Mouse (Mus musculus): ENCODE measurements around the gene Rusc2. TPM values are rescaled to one million over a fixed set of nuclear protein-coding genes. Genes with fewer than 3 reads are reported as not detected.

Gene Rusc2
- 0.16 TPM for polyA plus RNA-seq (2014; fragmentation: Illumina TruSeq; extraction: RNeasy Lipid Tissue Mini Kit (QIAGEN cat#74804); ENCODE audit: low read depth, low replicate concordance)

DNA sequence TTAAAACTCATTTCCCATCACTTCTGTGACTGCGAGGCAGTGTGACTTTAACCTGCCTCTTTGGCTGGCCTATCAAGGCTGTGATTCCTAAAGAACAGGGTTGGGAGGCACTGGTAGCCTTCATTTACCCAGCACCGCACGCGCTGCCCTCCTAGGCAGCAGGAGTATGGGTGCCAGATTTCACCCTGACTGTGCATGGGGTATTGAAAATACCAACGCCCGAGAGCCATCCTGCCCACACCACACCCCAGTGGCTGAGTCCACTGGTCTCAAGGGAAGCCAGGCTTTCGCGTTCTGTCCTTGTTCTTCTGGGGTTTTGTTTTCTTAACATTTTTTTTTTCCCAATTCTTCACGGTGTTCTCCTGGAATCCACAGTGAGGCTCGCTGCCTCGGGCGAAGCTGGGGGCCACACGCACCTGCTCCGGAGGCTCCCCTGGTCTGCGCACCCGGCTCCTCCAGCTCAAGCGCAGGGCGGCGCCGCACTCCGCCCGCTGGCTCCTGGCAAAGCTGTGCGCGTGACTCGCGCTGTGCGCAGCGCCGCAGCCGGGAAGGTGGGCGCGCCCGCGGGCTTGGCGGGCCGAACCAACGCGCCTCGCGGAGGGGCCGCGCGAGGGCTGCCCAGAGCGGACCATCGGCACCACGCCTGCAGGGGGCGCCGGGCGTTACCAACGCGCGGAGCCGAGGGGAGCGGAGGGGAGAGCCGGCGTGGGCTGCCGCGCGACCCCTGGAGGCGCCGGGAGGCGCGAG is at the start of gene Rusc2:
Gene Rusc2 (plus strand): TSS at position 572 of the 747 bp plus-strand sequence.

GRCm38 (mm10) chr4:43428946-43429345 is 47.2 kb downstream of the Rusc2 start, which contains the start of gene Fam166b:
TSS of gene Fam166b (minus strand) at chr4:43429134.

GRCm38 (mm10) chr4:43441639-43442038 is 59.9 kb downstream of the Rusc2 start, which contains the start of gene Tesk1:
TSS of gene Tesk1 (plus strand) at chr4:43441939.

GRCm38 (mm10) chr4:43454041-43454836 is 72.5 kb downstream of the Rusc2 start, which contains the start of gene Cd72:
TSS of gene Cd72 (minus strand) at chr4:43454628.

Other genes starting within 250 kb of the Rusc2 start
- 1.1 TPM for gene Atp8b5, start 114.8 kb upstream of the Rusc2 start, polyA plus RNA-seq (2014; fragmentation: Illumina TruSeq; extraction: RNeasy Lipid Tissue Mini Kit (QIAGEN cat#74804); ENCODE audit: low read depth, low replicate concordance)
- not detected for gene Fam166b, start 47.2 kb downstream of the Rusc2 start, polyA plus RNA-seq (2014; fragmentation: Illumina TruSeq; extraction: RNeasy Lipid Tissue Mini Kit (QIAGEN cat#74804); ENCODE audit: low read depth, low replicate concordance)
- 0.88 TPM for gene Tesk1, start 60.0 kb downstream of the Rusc2 start, polyA plus RNA-seq (2014; fragmentation: Illumina TruSeq; extraction: RNeasy Lipid Tissue Mini Kit (QIAGEN cat#74804); ENCODE audit: low read depth, low replicate concordance)
- gene Cd72, start 72.6 kb downstream of the Rusc2 start, polyA plus RNA-seq (2014; fragmentation: Illumina TruSeq; extraction: RNeasy Lipid Tissue Mini Kit (QIAGEN cat#74804); ENCODE audit: low read depth, low replicate concordance) = 8.8 TPM
- gene Sit1, start 101.8 kb downstream of the Rusc2 start, polyA plus RNA-seq (2014; fragmentation: Illumina TruSeq; extraction: RNeasy Lipid Tissue Mini Kit (QIAGEN cat#74804); ENCODE audit: low read depth, low replicate concordance) = not detected
- gene Ccdc107, start 110.9 kb downstream of the Rusc2 start, polyA plus RNA-seq (2014; fragmentation: Illumina TruSeq; extraction: RNeasy Lipid Tissue Mini Kit (QIAGEN cat#74804); ENCODE audit: low read depth, low replicate concordance) = 10.5 TPM
- gene Arhgef39, start 117.7 kb downstream of the Rusc2 start, polyA plus RNA-seq (2014; fragmentation: Illumina TruSeq; extraction: RNeasy Lipid Tissue Mini Kit (QIAGEN cat#74804); ENCODE audit: low read depth, low replicate concordance) = 22.4 TPM
- 22.6 TPM for gene Car9, start 125.0 kb downstream of the Rusc2 start, polyA plus RNA-seq (2014; fragmentation: Illumina TruSeq; extraction: RNeasy Lipid Tissue Mini Kit (QIAGEN cat#74804); ENCODE audit: low read depth, low replicate concordance)
- gene Tpm2, start 141.8 kb downstream of the Rusc2 start, polyA plus RNA-seq (2014; fragmentation: Illumina TruSeq; extraction: RNeasy Lipid Tissue Mini Kit (QIAGEN cat#74804); ENCODE audit: low read depth, low replicate concordance) = 135 TPM
- 13.0 TPM for gene Creb3, start 180.4 kb downstream of the Rusc2 start, polyA plus RNA-seq (2014; fragmentation: Illumina TruSeq; extraction: RNeasy Lipid Tissue Mini Kit (QIAGEN cat#74804); ENCODE audit: low read depth, low replicate concordance)
- 75.7 TPM for gene Tln1, start 180.7 kb downstream of the Rusc2 start, polyA plus RNA-seq (2014; fragmentation: Illumina TruSeq; extraction: RNeasy Lipid Tissue Mini Kit (QIAGEN cat#74804); ENCODE audit: low read depth, low replicate concordance)
- gene Rgp1, start 196.7 kb downstream of the Rusc2 start, polyA plus RNA-seq (2014; fragmentation: Illumina TruSeq; extraction: RNeasy Lipid Tissue Mini Kit (QIAGEN cat#74804); ENCODE audit: low read depth, low replicate concordance) = 5.5 TPM
- 1.9 TPM for gene Gba2, start 196.9 kb downstream of the Rusc2 start, polyA plus RNA-seq (2014; fragmentation: Illumina TruSeq; extraction: RNeasy Lipid Tissue Mini Kit (QIAGEN cat#74804); ENCODE audit: low read depth, low replicate concordance)
- gene Msmp, start 202.5 kb downstream of the Rusc2 start, polyA plus RNA-seq (2014; fragmentation: Illumina TruSeq; extraction: RNeasy Lipid Tissue Mini Kit (QIAGEN cat#74804); ENCODE audit: low read depth, low replicate concordance) = not detected
- gene Npr2, start 250.0 kb downstream of the Rusc2 start, polyA plus RNA-seq (2014; fragmentation: Illumina TruSeq; extraction: RNeasy Lipid Tissue Mini Kit (QIAGEN cat#74804); ENCODE audit: low read depth, low replicate concordance) = 3.2 TPM